Mouse (Mus musculus) limb, embryonic 11.5 days (tissue): ENCODE measurements around the gene Obscn. TPM values are rescaled to one million over a fixed set of nuclear protein-coding genes. Genes with fewer than 3 reads are reported as not detected.

ENCODE experiments used
- ATAC-seq: fragments of 200-750 bp; cut with Nextera tagmentation; 2 replicates; pipeline ENCODE4 v1.8.0; 2017; ENCODE audit warnings: low read depth; ENCODE audit not compliant: insufficient number of reproducible peaks, low FRiP score, low TSS enrichment
- DNase-seq: peaks from one replicate; pipeline ENCODE4 v3.0.0-alpha.2; 2015; ENCODE audit warnings: low spot score
- H3K27ac ChIP-seq: fragments of 300-500 bp; sonication (generic); replicated peaks from 2 replicates; pipeline ENCODE4 v1.5.1; 2014; ENCODE audit warnings: low read depth, mild to moderate bottlenecking, low read length
- H3K27me3 ChIP-seq: fragments of 300-500 bp; sonication (generic); 2 replicates; pipeline ENCODE4 v1.6.1; 2014; ENCODE audit warnings: mild to moderate bottlenecking, low read length, mixed read lengths; ENCODE audit not compliant: control insufficient read depth, insufficient read depth
- H3K36me3 ChIP-seq: fragments of 300-500 bp; sonication (generic); 2 replicates; pipeline ENCODE4 v1.6.1; 2014; ENCODE audit warnings: mild to moderate bottlenecking, low read length, moderate library complexity, mixed read lengths; ENCODE audit not compliant: control insufficient read depth, insufficient read depth
- H3K4me1 ChIP-seq: fragments of 300-500 bp; sonication (generic); 2 replicates; pipeline ENCODE4 v1.6.1; 2014; ENCODE audit warnings: low read length, mixed read lengths; ENCODE audit not compliant: control insufficient read depth, insufficient read depth
- H3K4me2 ChIP-seq: fragments of 300-500 bp; sonication (generic); 2 replicates; pipeline ENCODE4 v1.6.1; 2014; ENCODE audit warnings: low read depth, mild to moderate bottlenecking, moderate library complexity; ENCODE audit not compliant: severe bottlenecking
- H3K4me3 ChIP-seq: fragments of 300-500 bp; sonication (generic); 2 replicates; pipeline ENCODE4 v1.5.1; 2014; ENCODE audit warnings: low read depth, low read length
- H3K9ac ChIP-seq: fragments of 300-500 bp; sonication (generic); 2 replicates; pipeline ENCODE4 v1.6.1; 2014; ENCODE audit warnings: mild to moderate bottlenecking, low read length
- H3K9me3 ChIP-seq: fragments of 300-500 bp; sonication (generic); 2 replicates; pipeline ENCODE4 v1.6.1; 2016; ENCODE audit warnings: low read length; ENCODE audit not compliant: control insufficient read depth
- WGBS: fragments of 180-500 bp; shearing (Covaris S2); extraction: QIAGEN DNeasy Blood & Tissue Kit; methylation state at CpG from one replicate; pipeline ENCODE4 v1.1.7; 2014; 5-methylcytosine and 5-hydroxymethylcytosine counted together
- polyA plus RNA-seq: library from polyadenylated mRNA; unstranded; fragments of >200 nt; fragmentation: Nextera tagmentation; extraction: Ambion mirVana; gene quantifications from 2 replicates; pipeline ENCODE4 v1.2.1, GENCODE M21; 2014

The Obscn gene
- polyA plus RNA-seq, 1 experiment from 2014 or later, result 0.08 TPM

DNA sequence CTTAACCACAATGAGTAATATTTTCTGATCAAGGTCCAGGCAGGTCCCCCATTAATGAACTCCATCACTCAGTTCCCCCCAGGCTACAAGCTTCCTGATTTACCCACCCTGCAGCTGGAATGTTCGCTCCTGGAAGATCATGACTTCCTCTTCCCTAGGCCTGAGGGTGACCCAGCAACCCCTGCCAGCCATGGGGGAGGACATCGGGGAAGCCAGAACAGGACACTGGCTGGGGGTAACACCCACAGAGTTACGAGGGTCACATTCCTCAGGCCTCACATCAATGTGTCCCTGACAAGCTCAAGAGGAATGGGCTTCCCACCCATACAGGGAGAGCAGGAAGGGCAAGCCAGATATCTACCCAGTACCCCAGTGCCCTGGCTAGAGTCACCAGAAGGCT, 33.6 kb upstream of the Obscn start:
- Histone ChIP-seq H3K9me3 (no peaks in the 10 kb centered on the region), H3K4me3 (no peak overlapping the region), H3K27ac (no peak overlapping the region), H3K4me1 (no peaks in the 10 kb centered on the region), H3K36me3 (no peaks in the 10 kb centered on the region), H3K27me3 (peaks cover 3% of the 10 kb centered on the region), H3K9ac (no peak overlapping the region), H3K4me2 (no peak overlapping the region)
- WGBS, result 54% methylated on average over 3 of the region's 3 CpGs
- DNase-seq (no peak), ATAC-seq (no peak)

DNA sequence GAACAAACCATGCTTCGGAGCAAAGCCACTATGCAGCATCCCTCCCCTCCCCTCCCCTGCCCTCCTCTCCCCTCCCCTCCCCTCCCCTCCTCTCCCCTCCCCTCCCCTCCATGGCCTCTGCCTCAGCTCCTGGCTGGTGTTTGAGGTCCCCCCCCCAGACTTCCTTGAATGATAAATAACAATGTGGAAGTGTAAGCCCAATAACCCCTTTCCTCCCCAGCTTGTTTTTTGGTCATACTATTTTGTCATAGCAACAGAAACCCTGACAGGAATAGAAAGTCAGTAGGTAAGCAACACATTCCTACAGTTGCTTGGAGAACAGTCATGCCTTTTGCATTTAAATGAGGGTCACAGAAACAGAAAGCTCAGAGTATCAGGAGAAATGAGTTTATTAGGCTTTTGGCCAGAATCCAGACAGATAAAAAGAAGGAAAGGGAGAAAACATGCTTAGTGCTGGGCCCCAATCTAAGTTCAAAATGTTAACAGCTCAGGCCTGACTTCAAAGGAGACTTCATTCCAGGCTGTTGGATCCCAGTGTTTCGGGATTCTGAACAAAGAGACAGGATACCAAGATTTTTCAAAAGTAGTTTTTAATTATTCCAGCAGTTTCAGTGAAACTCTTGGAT, 29.5 kb upstream of the Obscn start:
- ATAC-seq, result no peak
- DNase-seq, result no peak
- no peaks in the 10 kb centered on the region for H3K4me1 ChIP-seq
- H3K9me3 ChIP-seq, result no peaks in the 10 kb centered on the region
- no peaks in the 10 kb centered on the region for H3K27me3 ChIP-seq
- WGBS, result 65% methylated on average over 2 of the region's 2 CpGs
- H3K4me3 ChIP-seq, result no peak overlapping the region
- H3K36me3 ChIP-seq, result no peaks in the 10 kb centered on the region
- H3K4me2 ChIP-seq, result no peak overlapping the region
- H3K9ac ChIP-seq, result no peak overlapping the region
- H3K27ac ChIP-seq, result no peak overlapping the region

DNA sequence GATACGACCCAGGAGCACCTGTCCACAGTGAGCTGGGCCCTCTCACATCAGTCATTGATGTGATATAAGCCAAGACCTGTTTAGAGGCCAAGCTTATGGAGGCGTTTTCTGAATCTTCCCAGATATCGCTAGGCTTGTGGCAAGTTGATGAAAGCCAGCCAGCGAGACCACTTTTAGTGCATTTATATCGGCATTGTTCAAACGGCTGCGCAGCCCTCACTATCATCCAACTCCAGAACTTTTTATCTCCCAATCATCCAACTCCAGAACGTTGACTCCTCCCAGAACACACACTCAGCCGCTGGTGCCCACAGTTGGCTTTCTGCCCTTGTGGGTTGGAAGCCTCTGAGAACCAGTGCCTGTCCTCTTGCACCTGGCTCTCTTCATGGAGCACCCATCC, 28.2 kb upstream of the Obscn start:
- no peak overlapping the region for H3K9ac ChIP-seq
- no peak overlapping the region for H3K4me3 ChIP-seq
- no peaks in the 10 kb centered on the region for H3K27me3 ChIP-seq
- no peak for DNase-seq
- WGBS, result 82% methylated on average over 9 of the region's 9 CpGs
- ATAC-seq, result no peak
- no peaks in the 10 kb centered on the region for H3K36me3 ChIP-seq
- H3K9me3 ChIP-seq, result no peaks in the 10 kb centered on the region
- peak overlapping the region; percentile 47; the same call in 1 of the 2 replicates for H3K4me2 ChIP-seq
- no peak overlapping the region for H3K27ac ChIP-seq
- no peaks in the 10 kb centered on the region for H3K4me1 ChIP-seq

DNA sequence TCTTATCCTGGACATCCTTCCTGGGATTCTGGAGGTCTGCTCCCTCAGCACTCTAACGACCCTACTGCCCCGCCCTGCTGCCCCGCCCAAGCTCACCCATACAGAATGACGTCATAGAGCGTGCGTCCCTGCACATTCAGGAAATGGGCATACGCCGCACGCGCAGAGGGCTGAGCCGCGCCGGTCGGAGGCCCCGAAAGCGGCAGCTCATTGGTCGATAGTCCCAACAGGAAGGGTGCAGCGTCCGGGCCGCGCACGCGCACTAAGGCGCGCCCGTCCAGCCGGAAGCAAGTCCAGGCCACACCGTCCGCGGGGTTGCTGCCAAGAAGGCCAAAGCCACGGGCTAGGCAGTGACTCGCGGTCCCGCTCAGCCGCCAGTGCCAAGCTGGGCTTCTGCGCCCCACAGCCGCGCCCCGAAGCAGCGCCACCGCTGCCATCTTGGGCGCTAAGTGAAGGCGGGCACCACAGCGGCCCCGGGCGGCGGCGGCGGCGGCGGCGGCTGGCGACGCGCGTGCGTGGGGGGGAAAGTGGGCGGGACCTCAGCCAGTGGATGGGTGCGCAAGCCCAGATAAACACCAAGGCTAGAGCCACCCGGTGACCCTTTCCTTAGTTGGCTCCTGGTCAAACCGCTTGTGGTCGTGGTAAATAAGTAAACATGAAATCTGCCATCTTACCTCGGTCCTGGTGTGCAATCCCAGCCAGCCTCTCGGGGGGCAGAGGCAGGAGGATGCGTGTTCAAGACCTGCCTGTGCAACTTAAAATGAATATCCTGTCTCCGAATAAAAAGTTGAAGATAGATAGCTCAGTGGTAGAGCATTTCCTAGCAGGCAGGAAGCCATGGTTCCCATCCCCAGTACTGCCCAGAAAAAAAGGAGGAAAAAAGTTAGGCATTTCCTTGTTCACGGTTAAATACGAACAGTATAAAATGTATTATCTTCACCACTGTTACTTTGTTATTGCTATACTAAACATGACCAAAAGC, 27.3 kb upstream of the Obscn start, which contains the start of gene Iba57:
TSS of gene Iba57 (minus strand) at position 485 of the 982 bp plus-strand sequence.
- H3K27ac ChIP-seq, result peak within 1 kb of the TSS; percentile 94
- 4% methylated on average over 63 of the region's 68 CpGs for WGBS
- H3K36me3 ChIP-seq, result no peaks in the 10 kb centered on the region
- ATAC-seq (peak; percentile 98), DNase-seq (peak; percentile 98)
- no peaks in the 10 kb centered on the region for H3K27me3 ChIP-seq
- peak within 1 kb of the TSS; percentile 79 for H3K4me3 ChIP-seq
- H3K9ac ChIP-seq, result peak within 1 kb of the TSS; percentile 93
- peak within 1 kb of the TSS; percentile 47 for H3K4me2 ChIP-seq
- H3K4me1 ChIP-seq, result no peaks in the 10 kb centered on the region
- no peaks in the 10 kb centered on the region for H3K9me3 ChIP-seq

DNA sequence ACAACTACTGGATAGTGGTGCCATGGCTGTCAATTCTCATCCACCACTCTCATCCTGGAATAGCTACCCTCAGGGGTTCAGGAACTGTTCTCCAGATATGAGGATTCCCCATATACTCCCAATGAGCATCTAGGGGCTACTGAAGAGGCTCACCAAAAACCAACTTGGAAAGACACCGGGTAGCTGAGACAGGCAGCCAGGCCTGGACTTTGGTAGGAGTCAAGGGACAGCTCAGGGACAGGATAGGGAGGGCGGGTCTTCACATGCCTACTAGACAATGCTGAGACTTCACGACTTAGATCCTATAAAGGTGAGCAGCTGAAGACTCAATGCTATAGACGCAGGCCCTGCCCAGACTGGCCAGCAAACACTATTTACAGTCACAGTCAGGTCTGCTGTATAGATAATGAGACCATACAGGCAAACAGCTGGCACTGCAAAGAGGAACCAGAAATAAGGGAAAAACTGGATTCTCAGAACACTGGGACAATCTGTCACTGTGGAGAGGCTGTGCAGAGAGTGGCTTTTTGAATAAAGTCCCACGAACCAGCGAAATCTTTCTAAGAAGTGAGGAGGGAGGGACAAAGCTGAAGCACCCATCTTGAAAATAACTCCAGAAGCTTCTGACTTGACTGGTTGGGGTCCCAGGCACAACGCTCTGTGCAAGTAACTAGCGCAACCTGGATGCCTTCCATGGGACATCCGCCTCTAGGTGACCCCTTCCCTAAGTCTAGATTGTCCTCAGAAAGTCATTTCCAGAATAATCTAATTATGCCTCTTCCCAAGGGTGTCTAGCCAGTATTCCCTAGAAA, 26.4 kb upstream of the Obscn start:
- no peak overlapping the region for H3K27ac ChIP-seq
- no peak overlapping the region for H3K9ac ChIP-seq
- H3K27me3 ChIP-seq, result no peaks in the 10 kb centered on the region
- no peaks in the 10 kb centered on the region for H3K9me3 ChIP-seq
- WGBS, result 60% methylated on average over 9 of the region's 9 CpGs
- H3K4me1 ChIP-seq, result no peaks in the 10 kb centered on the region
- DNase-seq (no peak), ATAC-seq (peak; percentile 32; the same call in 1 of the 2 replicates)
- H3K4me3 ChIP-seq, result peak overlapping the region; percentile 79
- peak overlapping the region; percentile 47 for H3K4me2 ChIP-seq
- H3K36me3 ChIP-seq, result no peaks in the 10 kb centered on the region; the same call in 1 of the 2 replicates

DNA sequence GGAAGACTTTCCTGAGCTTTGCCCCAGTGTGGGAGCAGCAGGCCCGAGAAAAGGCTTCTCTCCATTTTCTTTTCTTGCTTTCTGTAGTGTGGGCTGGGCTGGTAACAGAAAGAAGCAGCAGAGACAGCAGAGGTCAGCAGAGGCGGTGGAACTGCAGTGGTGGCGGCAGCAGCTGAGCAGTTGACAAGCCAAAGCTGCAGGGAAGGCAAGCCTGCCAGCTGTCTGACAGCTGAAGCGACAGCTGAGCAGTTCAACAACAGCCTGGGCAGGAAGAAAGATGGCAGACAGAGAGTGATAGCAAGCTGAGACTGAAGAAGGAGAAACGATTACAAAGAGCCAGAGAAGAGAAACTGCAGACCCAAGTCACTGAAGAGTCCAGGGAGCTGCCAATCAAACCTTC, 25.2 kb upstream of the Obscn start:
- WGBS, result 80% methylated on average over 5 of the region's 5 CpGs
- no peaks in the 10 kb centered on the region for H3K4me1 ChIP-seq
- no peak overlapping the region for H3K4me2 ChIP-seq
- no peaks in the 10 kb centered on the region; the same call in 1 of the 2 replicates for H3K36me3 ChIP-seq
- no peak overlapping the region for H3K4me3 ChIP-seq
- ATAC-seq, result no peak
- DNase-seq, result no peak
- H3K27me3 ChIP-seq, result no peaks in the 10 kb centered on the region
- no peak overlapping the region for H3K9ac ChIP-seq
- no peak overlapping the region for H3K27ac ChIP-seq
- H3K9me3 ChIP-seq, result no peaks in the 10 kb centered on the region

DNA sequence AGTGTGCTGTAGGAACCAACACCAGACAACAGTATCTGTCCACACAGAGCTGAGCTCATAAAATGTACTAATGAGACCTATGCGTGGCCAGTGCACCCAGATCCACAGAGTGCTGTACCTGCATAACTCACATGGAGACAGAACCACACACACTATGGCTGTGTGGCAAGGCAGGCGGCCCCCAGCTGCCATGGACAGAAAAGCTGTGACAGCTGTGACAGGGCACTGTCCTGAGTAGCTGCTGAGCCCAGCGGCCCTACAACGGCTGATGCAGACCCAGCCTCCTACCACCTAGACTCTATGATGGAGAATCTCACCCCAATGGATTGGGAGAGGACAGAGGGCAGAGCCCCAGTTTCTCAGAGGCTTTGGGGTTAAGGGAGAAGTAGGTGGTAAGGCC, 23.4 kb upstream of the Obscn start:
- Histone ChIP-seq H3K9me3 (no peaks in the 10 kb centered on the region), H3K27ac (no peak overlapping the region), H3K36me3 (no peaks in the 10 kb centered on the region; the same call in 1 of the 2 replicates), H3K4me3 (no peak overlapping the region), H3K4me2 (no peak overlapping the region), H3K27me3 (no peaks in the 10 kb centered on the region), H3K9ac (no peak overlapping the region), H3K4me1 (no peaks in the 10 kb centered on the region)
- 91% methylated on average over 4 of the region's 4 CpGs for WGBS
- ATAC-seq (no peak), DNase-seq (no peak)

DNA sequence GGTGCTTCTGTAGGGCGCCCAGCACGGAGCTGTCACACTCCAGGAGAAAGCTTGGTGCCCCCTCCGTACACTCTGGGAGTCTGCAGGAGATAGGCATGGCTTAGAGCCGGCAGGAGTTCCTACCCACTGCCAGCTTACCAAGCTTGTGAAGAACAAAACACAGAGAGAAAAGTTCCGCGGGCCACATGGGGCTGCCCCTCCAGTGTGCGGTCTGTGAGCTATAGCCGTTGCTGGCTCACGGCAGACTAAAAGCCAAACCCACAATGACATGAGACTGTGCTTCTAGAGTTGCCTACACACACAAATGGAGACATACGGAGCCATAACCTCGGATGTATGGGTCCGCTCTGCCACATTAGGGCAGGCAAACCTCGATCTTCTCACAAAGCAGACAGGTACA, 22.9 kb upstream of the Obscn start:
- WGBS, result 89% methylated on average over 13 of the region's 13 CpGs
- H3K9me3 ChIP-seq, result no peaks in the 10 kb centered on the region
- H3K36me3 ChIP-seq, result no peaks in the 10 kb centered on the region; the same call in 1 of the 2 replicates
- H3K4me2 ChIP-seq, result no peak overlapping the region
- H3K9ac ChIP-seq, result no peak overlapping the region
- H3K4me3 ChIP-seq, result no peak overlapping the region
- H3K27me3 ChIP-seq, result no peaks in the 10 kb centered on the region
- no peaks in the 10 kb centered on the region for H3K4me1 ChIP-seq
- no peak overlapping the region for H3K27ac ChIP-seq
- DNase-seq (no peak), ATAC-seq (no peak)
